Mouse (Mus musculus): ENCODE measurements around the gene Gm765.

Gene Gm765

DNA sequence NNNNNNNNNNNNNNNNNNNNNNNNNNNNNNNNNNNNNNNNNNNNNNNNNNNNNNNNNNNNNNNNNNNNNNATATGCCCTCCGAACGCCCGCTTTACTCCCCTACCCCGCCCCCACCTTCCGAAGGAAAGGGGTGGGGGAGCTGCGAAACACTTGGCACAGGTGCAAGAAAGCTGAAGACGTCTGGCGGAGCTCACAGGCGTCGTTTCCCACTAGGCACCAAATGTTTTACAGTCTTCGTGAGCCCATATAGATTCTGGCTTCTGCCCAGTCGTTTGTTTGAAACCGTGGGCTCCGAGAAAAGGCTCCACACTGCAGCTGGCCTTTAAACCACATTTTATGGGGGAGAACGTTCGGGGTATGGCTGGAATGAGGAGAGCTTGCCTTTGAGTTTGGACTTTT lies 120.6 kb downstream of the Gm765 start:
- DNase-seq (ENCODE audit: low spot score): no peak

DNA sequence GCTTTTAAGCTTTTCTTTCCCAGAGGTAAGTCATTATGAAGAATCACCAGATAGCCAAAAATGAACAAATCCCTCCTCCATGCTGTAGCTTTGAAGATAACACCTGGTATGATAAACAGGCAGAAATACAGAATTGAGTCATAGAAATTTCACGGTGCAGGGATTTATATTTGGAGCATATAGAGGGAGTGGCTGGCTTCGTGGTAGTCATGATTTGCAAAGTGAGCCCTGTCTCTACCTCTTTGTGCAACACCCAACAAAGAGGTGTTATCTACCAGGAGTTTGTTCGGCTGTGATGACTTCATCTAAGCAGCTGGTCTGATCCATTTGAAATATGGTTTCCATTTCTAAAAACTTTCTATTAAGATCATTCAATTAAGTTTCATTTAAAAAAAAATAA lies 130.3 kb downstream of the Gm765 start:
- DNase-seq (ENCODE audit: low spot score): no peak

DNA sequence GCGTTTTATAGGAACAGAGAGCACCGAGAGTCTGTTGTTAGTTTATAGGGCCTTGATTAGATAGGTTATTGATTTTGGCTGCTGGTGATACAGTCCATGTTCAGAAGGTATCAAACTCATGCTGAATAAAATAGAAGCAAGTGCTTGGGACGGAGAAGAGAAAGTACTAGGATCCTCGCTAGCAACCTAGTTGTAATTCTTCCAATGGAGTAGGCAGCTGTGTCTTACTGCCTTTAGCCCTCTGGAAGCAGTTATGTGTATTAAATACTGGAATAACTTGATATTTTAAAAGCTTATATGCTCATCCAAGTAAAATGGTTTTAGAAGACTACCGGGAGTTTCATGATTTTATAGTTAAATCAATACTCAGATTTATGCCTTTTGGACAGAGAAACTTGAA lies 132.3 kb downstream of the Gm765 start:
- DNase-seq (ENCODE audit: low spot score): no peak

DNA sequence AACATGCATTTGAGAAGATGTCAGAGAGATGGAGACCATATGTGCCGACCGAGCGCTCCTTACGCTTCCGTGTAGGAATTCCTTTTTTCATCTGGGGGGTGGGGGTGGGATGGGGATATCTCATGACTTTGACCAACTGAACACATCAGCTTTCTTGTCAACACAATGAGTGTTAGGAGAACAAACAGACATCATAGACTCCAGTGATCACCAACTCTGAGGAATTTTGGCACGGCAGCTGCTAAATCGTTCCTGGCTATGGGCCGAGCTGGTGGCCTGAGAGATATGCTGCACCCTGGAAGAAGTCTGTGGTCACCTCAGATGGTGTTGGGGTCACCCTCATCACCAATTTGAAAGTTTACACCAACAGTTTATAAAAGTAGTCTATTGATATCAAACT lies 134.5 kb downstream of the Gm765 start:
- no peak for DNase-seq (ENCODE audit: low spot score)

GRCm38 (mm10) chr6:98198706-98199105 lies 143.8 kb downstream of the Gm765 start:
- no peak for DNase-seq (ENCODE audit: low spot score)

- no peak for DNase-seq (ENCODE audit: low spot score)
These were observed 151.7 kb downstream of the Gm765 start for GRCm38 (mm10) chr6:98190745-98191442.

Measured in left cerebral cortex, adult 11 months (tissue).